Mouse (Mus musculus) embryonic fibroblast, embryonic 13.5 days (primary cell): ENCODE results near the gene Npas3.

Source experiments
- CTCF ChIP-seq: IDR thresholded peaks from 2 replicates; pipeline ENCODE4 v1.5.1; 2011; ENCODE audit warnings: mild to moderate bottlenecking, control low read depth, low read length, moderate library complexity, borderline replicate concordance; ENCODE audit not compliant: insufficient read depth
- POLR2A ChIP-seq: IDR thresholded peaks from 2 replicates; pipeline ENCODE4 v1.6.1; 2011; ENCODE audit warnings: low read depth, mild to moderate bottlenecking, control low read depth, low read length, moderate library complexity

DNA sequence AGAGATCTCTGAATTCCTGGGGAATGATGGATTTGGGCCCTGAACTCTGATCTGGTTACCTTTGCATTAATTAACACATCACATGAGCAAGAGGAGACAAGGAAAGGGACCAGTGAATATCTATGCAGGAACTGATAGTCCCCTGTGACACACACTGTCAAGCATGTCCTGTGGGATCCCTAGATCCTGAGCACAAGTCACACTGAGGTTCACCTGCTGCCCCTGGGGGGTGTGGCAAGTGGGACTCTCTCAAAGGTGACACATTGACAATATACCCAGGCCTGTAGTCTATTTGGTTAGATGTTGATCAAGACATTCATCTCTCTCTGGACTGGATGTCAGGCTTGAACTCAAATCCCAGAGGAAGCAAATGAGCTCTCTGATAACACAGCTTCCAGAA, 576.8 kb downstream of the Npas3 start:
- TF ChIP-seq POLR2A (no peak), CTCF (no peak)
